Mouse (Mus musculus): ENCODE data around the gene Eif3k.

- TF ChIP-seq CTCF (IDR thresholded peaks at IDR 0.05; ENCODE audit: low read depth, low read length) (no peak), POLR2A (IDR thresholded peaks at IDR 0.05; ENCODE audit: borderline replicate concordance, low read depth, low read length) (no peak)
Observed at GRCm38 (mm10) chr7:29017222-29017621, 35.6 kb upstream of the Eif3k start.

Data from bone marrow macrophage, adult 2 months (primary cell).